Comparison of ENCODE assay signal across 15 mouse cellular contexts in the genomic region with DNA sequence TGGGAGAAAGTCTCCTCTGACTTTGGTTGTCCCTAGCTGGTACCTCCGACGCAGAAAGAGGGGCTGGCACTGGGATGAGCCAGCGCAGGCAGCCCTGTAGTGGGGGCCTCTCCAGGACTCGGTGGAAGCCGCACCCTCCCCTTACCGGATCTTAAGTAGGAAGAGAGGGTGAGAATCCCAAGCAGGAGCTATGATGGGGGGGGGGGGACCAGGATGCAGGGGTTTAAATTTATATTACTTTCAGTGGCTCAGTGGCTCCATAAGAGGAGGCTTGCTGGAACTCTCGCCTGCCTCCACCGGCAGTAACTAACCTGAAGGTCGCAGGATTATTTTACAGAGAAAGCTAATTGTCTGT. TPM values are rescaled to one million over a fixed set of nuclear protein-coding genes. Genes with fewer than 3 reads are reported as not detected.
DNase-seq lines count a peak whose midpoint lies in the region; ATAC-seq and TF ChIP-seq lines count a peak whose summit lies in the region.
"Had no signal": no experiment of that assay in that cellular context is flagged by ENCODE, and none has a peak within 500 bp of the region (broad histone marks: within the 10 kb centered on the region; RNA-seq: fewer than 3 reads in every experiment).

No protein-coding gene starts in this region.

- peaks cover 8% of the 10 kb centered on the region for H3K4me1 ChIP-seq in lung, embryonic 14.5 days (ENCODE audit: insufficient read depth)
- H3K4me1 ChIP-seq in forebrain, embryonic 10.5 days = peaks cover 80% of the 10 kb centered on the region
- peaks cover 15% of the 10 kb centered on the region for H3K4me1 ChIP-seq in hindbrain, embryonic 16.5 days (ENCODE audit: control insufficient read depth, insufficient read depth, low read depth, low read length)
- H3K4me1 ChIP-seq in neural tube, embryonic 13.5 days (replicated peaks) = peaks cover 43% of the 10 kb centered on the region

- no peak overlapping the region for H3K4me2 ChIP-seq in lung, embryonic 14.5 days
- peak overlapping the region; percentile 22; the same call in 1 of the 2 replicates for H3K4me2 ChIP-seq in hindbrain, embryonic 16.5 days (ENCODE audit: low read length)
- peak overlapping the region; percentile 29 for H3K4me2 ChIP-seq in neural tube, embryonic 13.5 days

- no peak for DNase-seq in lung, embryonic 14.5 days
- DNase-seq in lung, postnatal 25 days (ENCODE audit: low spot score) = no peak
- DNase-seq in forebrain, embryonic 10.5 days (ENCODE audit: extremely low spot score, low spot score) = no peak
- no peak for DNase-seq in adrenal gland, postnatal 25 days
- DNase-seq in cerebellum, postnatal 36 days = no peak
- DNase-seq: adrenal gland, postnatal 14 days; cerebellum, adult 8-10 months; kidney, postnatal 10 days; lung, postnatal 14 days; right cerebral cortex, postnatal 4 days had no signal

- H3K4me3 ChIP-seq in lung, embryonic 14.5 days (ENCODE audit: low read depth, low read length) = 0 out of 2 replicates have a peak overlapping the region, but pooled peaks have one; percentile 2
- H3K4me3 ChIP-seq in forebrain, embryonic 10.5 days = peak overlapping the region; percentile 38
- H3K4me3 ChIP-seq in hindbrain, embryonic 16.5 days (ENCODE audit: low read length) = no peak overlapping the region
- no peak overlapping the region for H3K4me3 ChIP-seq in neural tube, embryonic 13.5 days
- H3K4me3 ChIP-seq: heart, adult 2 months had no signal

- WGBS in lung, embryonic 14.5 days = under 1% methylated on average over 9 of the region's 9 CpGs
- under 1% methylated on average over 9 of the region's 9 CpGs for WGBS in forebrain, embryonic 10.5 days
- 1% methylated on average over 9 of the region's 9 CpGs for WGBS in hindbrain, embryonic 16.5 days
- WGBS in neural tube, embryonic 13.5 days = under 1% methylated on average over 9 of the region's 9 CpGs

- no peaks in the 10 kb centered on the region for H3K9me3 ChIP-seq in lung, embryonic 14.5 days (ENCODE audit: low read depth, low read length)
- no peaks in the 10 kb centered on the region for H3K9me3 ChIP-seq in forebrain, embryonic 10.5 days
- no peaks in the 10 kb centered on the region for H3K9me3 ChIP-seq in hindbrain, embryonic 16.5 days (ENCODE audit: control insufficient read depth, low read length)
- H3K9me3 ChIP-seq in neural tube, embryonic 13.5 days = no peaks in the 10 kb centered on the region

- H3K27me3 ChIP-seq in lung, embryonic 14.5 days (ENCODE audit: insufficient read depth, low read length) = peaks cover 76% of the 10 kb centered on the region
- H3K27me3 ChIP-seq in forebrain, embryonic 10.5 days (ENCODE audit: poor library complexity, severe bottlenecking) = peaks cover 100% of the 10 kb centered on the region
- peaks cover 35% of the 10 kb centered on the region for H3K27me3 ChIP-seq in hindbrain, embryonic 16.5 days (replicated peaks; ENCODE audit: control insufficient read depth, insufficient read depth, low read length)
- H3K27me3 ChIP-seq in neural tube, embryonic 13.5 days = peaks cover 93% of the 10 kb centered on the region

- no peak overlapping the region for H3K27ac ChIP-seq in lung, embryonic 14.5 days (ENCODE audit: low read depth)
- H3K27ac ChIP-seq in forebrain, embryonic 10.5 days = peak overlapping the region; percentile 79
- H3K27ac ChIP-seq in hindbrain, embryonic 16.5 days (ENCODE audit: low read depth, low read length) = no peak overlapping the region
- no peak overlapping the region for H3K27ac ChIP-seq in neural tube, embryonic 13.5 days (replicated peaks)
- H3K27ac ChIP-seq: heart, adult 2 months had no signal

- H3K36me3 ChIP-seq in lung, embryonic 14.5 days (ENCODE audit: insufficient read depth) = no peaks in the 10 kb centered on the region
- no peaks in the 10 kb centered on the region for H3K36me3 ChIP-seq in forebrain, embryonic 10.5 days (replicated peaks)
- no peaks in the 10 kb centered on the region for H3K36me3 ChIP-seq in hindbrain, embryonic 16.5 days (ENCODE audit: control insufficient read depth, insufficient read depth, low read length)
- no peaks in the 10 kb centered on the region for H3K36me3 ChIP-seq in neural tube, embryonic 13.5 days

- no peak overlapping the region for H3K9ac ChIP-seq in lung, embryonic 14.5 days
- no peak overlapping the region for H3K9ac ChIP-seq in hindbrain, embryonic 16.5 days (ENCODE audit: low read depth, low read length)
- H3K9ac ChIP-seq in neural tube, embryonic 13.5 days = no peak overlapping the region

- ATAC-seq in lung, embryonic 14.5 days (ENCODE audit: insufficient read depth) = no peak
- no peak; the same call in 1 of the 2 replicates for ATAC-seq in hindbrain, embryonic 16.5 days
- ATAC-seq in neural tube, embryonic 13.5 days (ENCODE audit: low read depth) = no peak

- TF ChIP-seq CTCF in lung, embryonic 14.5 days (IDR thresholded peaks at IDR 0.05; ENCODE audit: low read depth) = peak; percentile 3; the same call in 1 of the 2 replicates

RNA-seq across cellular contexts. Expression of a gene that starts 5.0 kb away (rescaled TPM):
- not detected in 2 replicates for polyA plus RNA-seq in lung, embryonic 14.5 days (2014; fragmentation: Nextera tagmentation; extraction: Ambion mirVana)
- 20.2 and 28.0 TPM in 2 replicates for polyA plus RNA-seq in forebrain, embryonic 10.5 days (2016; fragmentation: Nextera tagmentation; extraction: Ambion mirVana)
- polyA plus RNA-seq in hindbrain, embryonic 16.5 days (2015; fragmentation: Nextera tagmentation; extraction: Ambion mirVana) = 2.4 and 3.4 TPM in 2 replicates
- polyA plus RNA-seq in neural tube, embryonic 13.5 days (2015; fragmentation: Nextera tagmentation; extraction: Ambion mirVana) = 10.1 and 13.6 TPM in 2 replicates
- total RNA-seq in adrenal gland, postnatal 25 days (2021) = not detected in 2 replicates
- total RNA-seq: adrenal gland, postnatal 14 days; heart, adult 2 months; neutrophil, adult 5-6 weeks had no signal
- polyA plus RNA-seq: heart, adult 2 months; thymus, postnatal 0 days had no signal

Comparison
In these comparisons a context has a peak if more than half of its experiments do, and no peak if none do; other contexts are left out.
1. H3K4me3 ChIP-seq: peak in lung, embryonic 14.5 days (single experiment) and forebrain, embryonic 10.5 days (single experiment); none in hindbrain, embryonic 16.5 days (single experiment) and neural tube, embryonic 13.5 days (single experiment).